Comparison of ENCODE assay signal across 24 mouse cellular contexts in the genomic region with DNA sequence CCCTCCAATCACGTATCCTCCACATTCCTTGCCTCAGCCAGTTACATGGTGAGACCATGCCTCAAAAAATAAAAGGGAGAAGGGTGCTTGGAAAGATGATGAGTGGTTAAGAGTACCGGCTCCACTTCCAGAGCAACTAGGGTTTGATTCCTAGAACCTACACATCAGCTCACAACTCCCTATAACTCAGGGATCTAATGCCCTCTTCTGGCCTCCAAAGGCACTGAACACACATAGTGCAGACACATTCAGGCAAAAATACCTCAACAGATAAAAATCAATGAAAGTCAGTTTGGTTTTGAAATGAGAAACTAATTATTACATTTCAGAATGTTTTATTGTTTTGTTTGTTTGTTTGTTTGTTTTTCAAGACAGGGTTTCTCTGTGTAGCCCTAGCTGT. TPM values are rescaled to one million over a fixed set of nuclear protein-coding genes. Genes with fewer than 3 reads are reported as not detected.
DNase-seq lines count a peak whose midpoint lies in the region; ATAC-seq and TF ChIP-seq lines count a peak whose summit lies in the region.
"Had no signal": no experiment of that assay in that cellular context is flagged by ENCODE, and none has a peak within 500 bp of the region (broad histone marks: within the 10 kb centered on the region; RNA-seq: fewer than 3 reads in every experiment).

No protein-coding gene starts in this region.

- 92% methylated on average over 2 of the region's 2 CpGs for WGBS in intestine, postnatal 0 days
- WGBS in intestine, embryonic 16.5 days: 92% methylated on average over 2 of the region's 2 CpGs
- 92% methylated on average over 2 of the region's 2 CpGs for WGBS in lung, postnatal 0 days

- no peaks in the 10 kb centered on the region for H3K4me1 ChIP-seq in intestine, postnatal 0 days (replicated peaks; ENCODE audit: control insufficient read depth, insufficient read depth, low read length)
- no peaks in the 10 kb centered on the region for H3K4me1 ChIP-seq in intestine, embryonic 16.5 days (ENCODE audit: control insufficient read depth, insufficient read depth, low read length)
- H3K4me1 ChIP-seq in lung, postnatal 0 days (ENCODE audit: insufficient read depth, low read depth, low read length): no peaks in the 10 kb centered on the region
- H3K4me1 ChIP-seq: heart, embryonic 15.5 days; limb, embryonic 13.5 days; midbrain, embryonic 13.5 days; neural tube, embryonic 13.5 days had no signal

- no peak overlapping the region for H3K4me3 ChIP-seq in intestine, postnatal 0 days (ENCODE audit: low read depth, low read length)
- no peak overlapping the region for H3K4me3 ChIP-seq in intestine, embryonic 16.5 days (ENCODE audit: low read length)
- no peak overlapping the region for H3K4me3 ChIP-seq in lung, postnatal 0 days (ENCODE audit: low read depth, low read length)
- H3K4me3 ChIP-seq: heart, embryonic 15.5 days; limb, embryonic 13.5 days; midbrain, embryonic 13.5 days; neural tube, embryonic 13.5 days had no signal

- H3K36me3 ChIP-seq in intestine, postnatal 0 days (ENCODE audit: control insufficient read depth, insufficient read depth): no peaks in the 10 kb centered on the region
- no peaks in the 10 kb centered on the region for H3K36me3 ChIP-seq in intestine, embryonic 16.5 days (ENCODE audit: control insufficient read depth, insufficient read depth, low read length)
- no peaks in the 10 kb centered on the region for H3K36me3 ChIP-seq in lung, postnatal 0 days (ENCODE audit: insufficient read depth, low read length)
- H3K36me3 ChIP-seq: heart, embryonic 15.5 days; midbrain, embryonic 13.5 days; neural tube, embryonic 13.5 days had no signal

- TF ChIP-seq EP300 in lung, postnatal 0 days (IDR thresholded peaks at IDR 0.05): no peak

- H3K4me2 ChIP-seq in intestine, postnatal 0 days (replicated peaks; ENCODE audit: low read depth): no peak overlapping the region
- no peak overlapping the region for H3K4me2 ChIP-seq in intestine, embryonic 16.5 days (ENCODE audit: low read depth, low read length)
- no peak overlapping the region for H3K4me2 ChIP-seq in lung, postnatal 0 days (replicated peaks; ENCODE audit: low read depth, low read length)
- H3K4me2 ChIP-seq: heart, embryonic 15.5 days; limb, embryonic 13.5 days; midbrain, embryonic 13.5 days; neural tube, embryonic 13.5 days had no signal

- no peak for DNase-seq in lung, postnatal 0 days (ENCODE audit: low spot score)
- no peak for DNase-seq in lung, postnatal 14 days
- DNase-seq in ES-CJ7 (ENCODE audit: low read depth, low spot score): peak; percentile 53
- DNase-seq in embryo, embryonic 10 days (ENCODE audit: low spot score): no peak
- DNase-seq: adrenal gland, postnatal 36 days; cerebellum, adult 11-12 months; cerebellum, postnatal 14 days; embryo, embryonic 11 days; kidney, adult 9 months; kidney, postnatal 4 days; lung, postnatal 4 days; right cerebral cortex, adult 18-20 months; thymus, adult 18-20 months; thymus, postnatal 4 days had no signal

- no peak for ATAC-seq in intestine, postnatal 0 days
- no peak for ATAC-seq in intestine, embryonic 16.5 days
- no peak for ATAC-seq in lung, postnatal 0 days
- ATAC-seq in megakaryocyte-erythroid progenitor cell, adult 5-6 weeks (replicated peaks; ENCODE audit: low FRiP score, low TSS enrichment, poor library complexity, severe bottlenecking): peak; percentile 57; the same call in 1 of the 2 replicates
- no peak for ATAC-seq in inflammation-experienced regulatory T-cells, adult 6 months
- ATAC-seq: CD4-positive, CD25-positive, alpha-beta regulatory T cell, adult 4 months; midbrain, embryonic 13.5 days had no signal

- TF ChIP-seq CTCF in intestine, postnatal 0 days (IDR thresholded peaks at IDR 0.05; ENCODE audit: low read depth): peak; percentile 37
- TF ChIP-seq CTCF in lung, postnatal 0 days (IDR thresholded peaks at IDR 0.05): peak; percentile 28; the same call in 1 of the 2 replicates

- no peaks in the 10 kb centered on the region for H3K9me3 ChIP-seq in intestine, postnatal 0 days (ENCODE audit: control insufficient read depth)
- no peaks in the 10 kb centered on the region for H3K9me3 ChIP-seq in intestine, embryonic 16.5 days (ENCODE audit: control insufficient read depth, low read length)
- H3K9me3 ChIP-seq in lung, postnatal 0 days (ENCODE audit: low read length): no peaks in the 10 kb centered on the region
- H3K9me3 ChIP-seq: heart, embryonic 15.5 days; limb, embryonic 13.5 days; midbrain, embryonic 13.5 days; neural tube, embryonic 13.5 days had no signal

- H3K9ac ChIP-seq in intestine, postnatal 0 days (ENCODE audit: low read depth, low read length): no peak overlapping the region
- H3K9ac ChIP-seq in intestine, embryonic 16.5 days (ENCODE audit: low read depth, low read length): no peak overlapping the region
- H3K9ac ChIP-seq in lung, postnatal 0 days (replicated peaks; ENCODE audit: low read depth): no peak overlapping the region
- H3K9ac ChIP-seq: heart, embryonic 15.5 days; limb, embryonic 13.5 days; midbrain, embryonic 13.5 days; neural tube, embryonic 13.5 days had no signal

- no peak overlapping the region for H3K27ac ChIP-seq in intestine, postnatal 0 days (ENCODE audit: low read depth, low read length)
- H3K27ac ChIP-seq in intestine, embryonic 16.5 days (ENCODE audit: low read length): no peak overlapping the region
- H3K27ac ChIP-seq in lung, postnatal 0 days (ENCODE audit: low read length): no peak overlapping the region
- H3K27ac ChIP-seq: heart, embryonic 15.5 days; limb, embryonic 13.5 days; midbrain, embryonic 13.5 days; neural tube, embryonic 13.5 days had no signal

- H3K27me3 ChIP-seq in intestine, postnatal 0 days (replicated peaks; ENCODE audit: control insufficient read depth, insufficient read depth, low read length): no peaks in the 10 kb centered on the region
- no peaks in the 10 kb centered on the region for H3K27me3 ChIP-seq in intestine, embryonic 16.5 days (replicated peaks; ENCODE audit: control insufficient read depth, insufficient read depth, low read length)
- no peaks in the 10 kb centered on the region for H3K27me3 ChIP-seq in lung, postnatal 0 days (replicated peaks; ENCODE audit: insufficient read depth, low read length)
- H3K27me3 ChIP-seq: heart, embryonic 15.5 days; limb, embryonic 13.5 days; midbrain, embryonic 13.5 days; neural tube, embryonic 13.5 days had no signal

RNA-seq across cellular contexts. Expression of a gene that starts 6.4 kb away (rescaled TPM):
- polyA plus RNA-seq in intestine, postnatal 0 days (2015; fragmentation: Nextera tagmentation; extraction: Ambion mirVana): 1.9 and 2.0 TPM in 2 replicates
- polyA plus RNA-seq in intestine, embryonic 16.5 days (2015; fragmentation: Nextera tagmentation; extraction: Ambion mirVana): 4.7 and 5.3 TPM in 2 replicates
- 1.2 and 1.7 TPM in 2 replicates for polyA plus RNA-seq in lung, postnatal 0 days (2015; fragmentation: Nextera tagmentation; extraction: Ambion mirVana)
- total RNA-seq in megakaryocyte-erythroid progenitor cell, adult 5-6 weeks (2014; fragmentation: Nextera tagmentation): 1.3 and 1.9 TPM in 2 replicates
- total RNA-seq in megakaryocyte-erythroid progenitor cell, adult 5-6 weeks (2017): 0.72 and 12.6 TPM in 2 replicates
- polyA plus RNA-seq in inflammation-experienced regulatory T-cells, adult 6 months (2017; shearing (Covaris generic)): 1 to 10 TPM; 1.6 to 5.3 (median 2.1) TPM

RNA-seq across cellular contexts. Expression of a gene that starts 6.5 kb away (rescaled TPM):
- 1.3 and 1.8 TPM in 2 replicates for polyA plus RNA-seq in intestine, postnatal 0 days (2015; fragmentation: Nextera tagmentation; extraction: Ambion mirVana)
- 0.53 and 0.70 TPM in 2 replicates for polyA plus RNA-seq in intestine, embryonic 16.5 days (2015; fragmentation: Nextera tagmentation; extraction: Ambion mirVana)
- polyA plus RNA-seq in lung, postnatal 0 days (2015; fragmentation: Nextera tagmentation; extraction: Ambion mirVana): 1.1 and 2.7 TPM in 2 replicates
- total RNA-seq in megakaryocyte-erythroid progenitor cell, adult 5-6 weeks (2014; fragmentation: Nextera tagmentation): 0.45 TPM in 1 of 2 replicates, not detected in the other
- not detected in 2 replicates for total RNA-seq in megakaryocyte-erythroid progenitor cell, adult 5-6 weeks (2017)
- under 1 TPM in 2 of 3 experiments, not detected in 1; 0.34 to 0.60 TPM for polyA plus RNA-seq in inflammation-experienced regulatory T-cells, adult 6 months (2017; shearing (Covaris generic))
- polyA plus RNA-seq: stomach, embryonic 14.5 days had no signal

RNA-seq across cellular contexts. Expression of a gene that starts 39.6 kb away (rescaled TPM):
- polyA plus RNA-seq in intestine, postnatal 0 days (2015; fragmentation: Nextera tagmentation; extraction: Ambion mirVana): 1.4 and 1.7 TPM in 2 replicates
- 1.4 and 1.5 TPM in 2 replicates for polyA plus RNA-seq in intestine, embryonic 16.5 days (2015; fragmentation: Nextera tagmentation; extraction: Ambion mirVana)
- 0.64 and 1.2 TPM in 2 replicates for polyA plus RNA-seq in lung, postnatal 0 days (2015; fragmentation: Nextera tagmentation; extraction: Ambion mirVana)
- 0.96 and 1.4 TPM in 2 replicates for total RNA-seq in megakaryocyte-erythroid progenitor cell, adult 5-6 weeks (2014; fragmentation: Nextera tagmentation)
- total RNA-seq in megakaryocyte-erythroid progenitor cell, adult 5-6 weeks (2017): 2.8 and 6.4 TPM in 2 replicates
- 1 to 10 TPM in 1 of 3 experiments, under 1 TPM in 2; 0.55 to 1.2 (median 0.78) TPM for polyA plus RNA-seq in inflammation-experienced regulatory T-cells, adult 6 months (2017; shearing (Covaris generic))
